Mouse (Mus musculus): Measurements from ENCODE around the gene Glud1. TPM values are rescaled to one million over a fixed set of nuclear protein-coding genes. Genes with fewer than 3 reads are reported as not detected.

Glud1 gene
- polyA plus RNA-seq, 1 experiment from 2014 or later = 105 TPM

Other genes starting within 250 kb of the Glud1 start
- 1.8 and 2.0 TPM in 2 replicates for gene Anxa8, start 224.7 kb upstream of the Glud1 start, polyA plus RNA-seq (2015; fragmentation: Nextera tagmentation; extraction: Ambion mirVana)
- gene A630023A22Rik, start 208.0 kb upstream of the Glud1 start, polyA plus RNA-seq (2015; fragmentation: Nextera tagmentation; extraction: Ambion mirVana) = 0.49 TPM in 1 of 2 replicates, not detected in the other
- 0.17 and 0.21 TPM in 2 replicates for gene Npy4r, start 158.2 kb upstream of the Glud1 start, polyA plus RNA-seq (2015; fragmentation: Nextera tagmentation; extraction: Ambion mirVana)
- gene Gprin2, start 109.1 kb upstream of the Glud1 start, polyA plus RNA-seq (2015; fragmentation: Nextera tagmentation; extraction: Ambion mirVana) = 0.51 and 0.83 TPM in 2 replicates
- 0.78 and 1.1 TPM in 2 replicates for gene Syt15, start 91.1 kb upstream of the Glud1 start, polyA plus RNA-seq (2015; fragmentation: Nextera tagmentation; extraction: Ambion mirVana)
- 10.5 and 11.0 TPM in 2 replicates for gene Shld2, start 234 bp upstream of the Glud1 start, polyA plus RNA-seq (2015; fragmentation: Nextera tagmentation; extraction: Ambion mirVana)
- gene Fam25c, start 44.7 kb downstream of the Glud1 start, polyA plus RNA-seq (2015; fragmentation: Nextera tagmentation; extraction: Ambion mirVana) = 1.1 TPM in 1 of 2 replicates, not detected in the other
- 8.6 and 11.2 TPM in 2 replicates for gene Sncg, start 64.1 kb downstream of the Glud1 start, polyA plus RNA-seq (2015; fragmentation: Nextera tagmentation; extraction: Ambion mirVana)
- gene Mmrn2, start 64.7 kb downstream of the Glud1 start, polyA plus RNA-seq (2015; fragmentation: Nextera tagmentation; extraction: Ambion mirVana) = 16.0 and 17.8 TPM in 2 replicates
- 47.3 and 47.7 TPM in 2 replicates for gene Bmpr1a, start 192.6 kb downstream of the Glud1 start, polyA plus RNA-seq (2015; fragmentation: Nextera tagmentation; extraction: Ambion mirVana)
- not detected in 2 replicates for gene 9230112D13Rik, start 212.1 kb downstream of the Glud1 start, polyA plus RNA-seq (2015; fragmentation: Nextera tagmentation; extraction: Ambion mirVana)

All from kidney, embryonic 15.5 days (tissue).